Mouse (Mus musculus) E14TG2a.4 (cell line): ENCODE results near the gene Sox12.

Experiments
- H3K27me3 ChIP-seq: 2 replicates; pipeline ENCODE4 v1.6.1; 2014; ENCODE audit warnings: low read length, control low read depth; ENCODE audit not compliant: insufficient read depth
- H3K36me3 ChIP-seq: 2 replicates; pipeline ENCODE4 v1.6.1; 2014; ENCODE audit warnings: low read length, control low read depth; ENCODE audit not compliant: insufficient read depth
- H3K4me1 ChIP-seq: replicated peaks from 2 replicates; pipeline ENCODE4 v1.6.1; 2014; ENCODE audit warnings: low read depth, low read length, control low read depth
- H3K4me3 ChIP-seq: replicated peaks from 2 replicates; pipeline ENCODE4 v1.5.1; 2014; ENCODE audit warnings: mild to moderate bottlenecking, low read length
- H3K9me3 ChIP-seq: 2 replicates; pipeline ENCODE4 v1.6.1; 2014; ENCODE audit warnings: low read length, control low read depth
- CTCF ChIP-seq: conservative IDR thresholded peaks from 2 replicates; pipeline ENCODE4 v1.5.1; 2014; ENCODE audit warnings: low read length
- NANOG ChIP-seq: IDR thresholded peaks from 2 replicates; pipeline ENCODE4 v1.6.1; 2014; ENCODE audit warnings: borderline replicate concordance, low read length, mixed read lengths
- POU5F1 ChIP-seq: IDR thresholded peaks from 2 replicates; pipeline ENCODE4 v1.6.1; 2014; ENCODE audit warnings: low read length, borderline replicate concordance

The Sox12 gene

DNA sequence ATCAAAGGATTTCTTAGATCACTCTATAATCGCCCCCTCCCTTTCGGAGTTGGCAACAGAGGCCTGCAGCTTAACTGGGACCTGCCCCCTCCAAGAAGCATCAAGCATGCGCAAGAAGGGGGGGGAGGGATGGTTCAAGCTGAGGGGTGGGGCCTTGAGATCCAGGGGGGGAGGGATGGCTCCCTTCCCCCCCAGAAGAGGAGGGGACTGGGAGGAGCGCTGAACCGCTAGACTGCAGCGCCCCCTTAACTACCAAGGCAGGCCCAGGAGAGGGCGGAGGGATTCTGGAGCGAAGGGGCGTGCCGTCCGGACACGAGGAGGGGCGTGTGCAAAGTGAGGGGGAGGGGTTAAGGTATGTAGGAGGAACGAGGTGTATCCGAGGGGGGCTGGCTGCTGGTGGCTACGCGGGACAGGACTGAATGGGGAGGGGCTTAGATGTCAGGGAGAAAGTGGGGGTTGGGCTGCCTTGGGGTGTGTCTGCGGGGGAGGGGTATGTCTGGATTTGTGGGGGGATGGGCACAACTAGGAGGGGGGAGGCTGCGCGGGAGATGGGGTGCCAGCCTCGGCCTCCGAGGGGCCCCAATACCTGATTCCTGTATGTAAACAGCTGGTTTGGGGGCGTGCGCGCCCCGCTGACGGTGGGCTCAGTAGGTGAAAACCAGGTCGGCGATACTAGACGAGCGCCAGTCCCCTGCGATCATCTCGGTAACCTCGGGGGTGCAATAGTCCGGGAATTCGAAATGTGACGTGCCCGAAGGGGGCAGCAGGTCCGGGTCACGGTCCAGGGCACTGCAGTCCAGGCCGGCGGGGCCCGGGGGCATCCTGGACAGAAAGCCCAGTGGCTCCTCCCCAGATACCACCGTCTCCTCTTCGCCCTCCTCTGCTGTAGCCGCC, 1.5 kb downstream of the Sox12 start:
- TF ChIP-seq NANOG = no peak
- no peak for TF ChIP-seq POU5F1
- TF ChIP-seq CTCF = no peak

DNA sequence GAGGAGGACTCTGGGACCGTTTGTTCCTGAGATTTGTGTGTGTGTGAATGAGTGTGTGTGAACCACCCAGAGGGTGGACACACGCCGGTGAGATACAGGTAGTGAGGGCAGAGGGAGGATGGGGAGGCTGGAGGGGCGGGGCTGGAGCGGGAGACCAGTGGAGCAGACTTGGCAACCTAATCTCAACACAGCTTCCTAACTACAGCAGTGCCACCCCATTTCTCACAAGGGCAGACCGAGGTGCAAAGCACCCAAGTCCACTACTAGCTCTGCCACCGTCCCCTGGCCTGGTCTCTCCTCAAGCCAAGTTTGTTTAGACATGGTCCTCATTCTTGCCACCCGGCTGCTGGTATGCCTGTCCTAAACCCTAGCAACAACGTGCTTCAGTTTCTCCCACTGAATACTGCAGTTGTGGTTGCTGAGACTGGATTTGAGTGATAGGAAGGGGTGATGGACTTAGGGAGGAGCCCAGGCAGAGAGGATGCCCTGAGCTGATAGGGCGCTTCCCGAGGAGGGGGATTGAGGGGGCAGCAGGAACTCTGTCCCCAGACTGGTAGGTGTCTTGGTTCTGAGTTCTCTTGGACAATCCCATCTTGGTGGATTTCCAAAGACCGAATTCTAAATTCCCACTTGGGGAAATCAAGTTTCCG, 2.5 kb downstream of the Sox12 start:
- Histone ChIP-seq H3K27me3 (no peaks in the 10 kb centered on the region), H3K36me3 (peaks cover 23% of the 10 kb centered on the region), H3K9me3 (no peaks in the 10 kb centered on the region), H3K4me3 (peak overlapping the region; percentile 91), H3K4me1 (peaks cover 60% of the 10 kb centered on the region)
- TF ChIP-seq POU5F1 (no peak), CTCF (no peak), NANOG (no peak)

More for the DNA sequence above, 1.5 kb downstream of the Sox12 start:
- Histone ChIP-seq H3K27me3 (no peaks in the 10 kb centered on the region), H3K4me1 (peaks cover 62% of the 10 kb centered on the region), H3K4me3 (peak overlapping the region; percentile 91), H3K9me3 (no peaks in the 10 kb centered on the region), H3K36me3 (peaks cover 23% of the 10 kb centered on the region)

DNA sequence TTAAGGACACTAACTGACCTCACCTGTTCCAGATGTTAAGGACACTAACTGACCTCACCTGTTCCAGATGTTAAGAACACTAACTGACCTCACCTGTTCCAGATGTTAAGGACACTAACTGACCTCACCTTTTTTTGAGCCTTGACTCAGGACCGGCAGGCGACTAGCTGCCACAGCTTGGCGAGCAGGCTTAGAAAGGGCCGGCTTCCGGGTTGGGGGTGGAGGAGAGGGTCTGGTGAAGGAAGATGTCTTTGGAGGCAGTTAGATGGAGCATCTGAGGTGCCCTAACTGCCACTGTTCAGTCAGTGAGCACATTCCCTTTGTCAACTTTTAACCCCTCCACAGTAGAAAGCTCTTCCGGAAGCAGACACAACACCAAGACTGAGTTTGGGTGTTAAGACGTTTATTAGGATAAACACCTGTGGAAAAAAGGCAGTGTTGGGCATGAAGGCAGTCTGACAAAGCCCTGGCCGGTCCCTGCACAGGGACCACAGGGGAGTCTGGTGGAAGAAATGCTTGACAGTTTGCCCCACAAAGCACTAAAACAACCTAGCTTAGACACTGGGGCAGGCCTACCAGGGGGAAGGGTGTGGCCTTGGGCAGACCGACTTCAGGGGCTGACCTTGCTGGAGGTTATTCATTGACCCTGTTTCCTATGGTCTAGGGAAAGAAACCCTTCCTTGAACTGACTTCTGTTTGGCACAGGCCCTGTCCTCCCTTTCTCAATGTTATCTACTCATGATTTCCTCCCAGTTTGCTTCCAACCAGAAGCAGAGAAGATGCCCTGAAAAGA, 4.4 kb downstream of the Sox12 start:
- peaks cover 51% of the 10 kb centered on the region for H3K4me1 ChIP-seq
- peaks cover 23% of the 10 kb centered on the region for H3K36me3 ChIP-seq
- H3K27me3 ChIP-seq = no peaks in the 10 kb centered on the region
- H3K9me3 ChIP-seq = no peaks in the 10 kb centered on the region
- TF ChIP-seq POU5F1 (no peak), NANOG (no peak), CTCF (no peak)
- peak overlapping the region; percentile 91 for H3K4me3 ChIP-seq

DNA sequence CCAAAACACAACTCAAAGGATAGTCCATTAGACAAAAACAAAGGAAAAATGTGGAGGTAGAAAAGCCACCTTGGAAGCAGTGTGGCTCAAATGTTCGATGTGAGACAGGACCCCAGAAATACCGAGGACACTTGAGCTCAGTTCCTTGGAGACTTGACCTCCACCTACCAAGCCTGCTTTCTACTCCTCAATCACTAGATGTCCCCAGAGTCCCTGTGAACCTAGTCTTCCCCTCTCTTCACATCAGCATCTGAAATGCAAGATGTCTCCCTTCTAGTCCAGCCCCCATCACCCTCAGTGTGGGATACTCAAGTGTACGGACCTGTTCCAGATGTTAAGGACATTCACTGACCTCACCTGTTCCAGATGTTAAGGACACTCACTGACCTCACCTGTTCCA, 5.1 kb downstream of the Sox12 start:
- TF ChIP-seq POU5F1 = no peak
- no peak for TF ChIP-seq NANOG
- peak; percentile 45 for TF ChIP-seq CTCF
- H3K36me3 ChIP-seq = peaks cover 23% of the 10 kb centered on the region
- H3K9me3 ChIP-seq = no peaks in the 10 kb centered on the region
- peaks cover 51% of the 10 kb centered on the region for H3K4me1 ChIP-seq
- H3K4me3 ChIP-seq = no peak overlapping the region
- H3K27me3 ChIP-seq = no peaks in the 10 kb centered on the region

DNA sequence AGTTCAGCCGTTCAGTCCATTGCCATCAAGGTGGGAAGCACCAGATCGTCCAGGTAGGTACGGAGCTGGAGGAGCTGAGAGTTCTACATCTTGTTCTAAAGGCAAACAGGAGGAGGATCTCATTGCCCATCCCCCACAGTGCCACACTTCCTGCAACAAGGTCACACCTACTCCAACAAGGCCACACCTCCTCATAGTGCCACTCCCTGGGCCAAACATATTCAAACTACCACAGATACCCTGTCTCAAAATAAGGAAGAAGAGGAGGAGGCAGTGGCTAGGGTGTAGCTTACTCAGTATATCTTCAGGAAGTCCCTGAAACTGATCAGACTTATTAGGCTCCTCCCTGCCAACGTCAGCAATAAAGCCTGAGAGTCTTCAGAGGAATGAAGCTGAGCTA, 13.7 kb downstream of the Sox12 start:
- Histone ChIP-seq H3K27me3 (no peaks in the 10 kb centered on the region), H3K4me1 (peaks cover 20% of the 10 kb centered on the region), H3K36me3 (no peaks in the 10 kb centered on the region), H3K9me3 (peaks cover 8% of the 10 kb centered on the region), H3K4me3 (no peak overlapping the region)
- TF ChIP-seq POU5F1 (no peak), NANOG (no peak), CTCF (no peak)

DNA sequence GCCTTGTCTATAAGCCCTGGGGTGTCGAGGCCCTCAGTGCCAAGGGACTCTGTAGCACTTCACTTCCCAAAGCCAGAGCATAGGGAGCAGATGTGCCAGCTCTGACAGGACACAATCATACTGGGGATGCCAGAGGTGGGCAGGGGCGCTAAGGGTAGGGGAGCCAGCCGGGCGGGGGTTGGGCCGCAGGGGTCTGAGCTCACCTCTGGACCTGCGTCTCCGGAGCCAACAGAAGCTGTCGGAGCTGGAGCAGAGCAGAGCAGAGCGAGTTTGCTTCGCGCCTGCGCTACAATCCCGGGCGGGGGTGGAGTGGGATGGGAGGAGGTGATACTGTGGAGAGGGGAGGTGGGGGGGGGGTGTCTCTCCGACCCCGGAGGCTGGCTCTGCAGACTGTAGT, 21.5 kb downstream of the Sox12 start, which contains the start of gene Nrsn2:
Gene Nrsn2, minus strand, starts transcription at position 294 of the 397 bp plus-strand sequence.
- H3K4me1 ChIP-seq = peaks cover 52% of the 10 kb centered on the region
- H3K4me3 ChIP-seq = peak within 1 kb of the TSS; percentile 67
- H3K27me3 ChIP-seq = peaks cover 4% of the 10 kb centered on the region
- no peaks in the 10 kb centered on the region for H3K9me3 ChIP-seq
- no peak for TF ChIP-seq POU5F1
- H3K36me3 ChIP-seq = no peaks in the 10 kb centered on the region

DNA sequence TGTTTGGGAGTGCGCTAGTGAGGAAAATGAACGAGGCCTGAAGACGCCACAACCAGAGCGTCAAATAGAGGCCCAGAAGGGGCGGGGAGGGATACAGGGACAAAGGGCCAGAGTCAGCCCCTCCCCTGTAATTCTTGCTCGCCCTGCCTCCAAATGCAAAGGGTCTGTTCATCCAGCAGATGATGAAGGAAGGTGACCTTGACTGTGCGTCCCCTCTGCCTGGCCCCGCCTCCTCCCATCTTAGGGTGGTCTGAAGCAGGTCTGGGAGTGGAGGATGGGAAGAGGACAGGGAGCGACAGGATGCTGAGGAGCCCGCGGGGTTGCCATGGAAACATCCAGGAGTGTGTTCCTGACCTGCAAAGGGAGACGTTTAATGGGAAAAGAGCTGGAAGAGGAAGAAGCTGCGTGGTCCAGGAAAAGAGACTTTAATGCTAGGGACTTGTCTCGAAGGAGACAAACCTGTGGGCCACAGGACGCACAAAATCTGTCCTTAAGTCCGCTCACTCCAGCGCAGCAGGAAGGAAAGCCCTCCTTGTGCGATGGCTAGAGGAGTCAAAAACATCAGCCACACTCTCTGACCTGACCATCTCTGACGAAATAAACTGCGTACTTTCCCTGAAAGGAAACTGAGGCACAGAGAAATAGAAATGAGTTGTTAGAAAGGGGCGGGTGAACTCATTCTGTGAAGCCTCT, 22.1 kb downstream of the Sox12 start:
- H3K36me3 ChIP-seq = no peaks in the 10 kb centered on the region
- TF ChIP-seq CTCF (no peak), POU5F1 (no peak), NANOG (no peak)
- peaks cover 46% of the 10 kb centered on the region for H3K4me1 ChIP-seq
- H3K9me3 ChIP-seq = no peaks in the 10 kb centered on the region
- peak overlapping the region; percentile 67 for H3K4me3 ChIP-seq
- H3K27me3 ChIP-seq = peaks cover 4% of the 10 kb centered on the region
